Mouse (Mus musculus): ENCODE data around the gene Rnase12.
A peak's percentile ranks its signal among the peaks of the same experiment; 100 is the strongest.

DNA sequence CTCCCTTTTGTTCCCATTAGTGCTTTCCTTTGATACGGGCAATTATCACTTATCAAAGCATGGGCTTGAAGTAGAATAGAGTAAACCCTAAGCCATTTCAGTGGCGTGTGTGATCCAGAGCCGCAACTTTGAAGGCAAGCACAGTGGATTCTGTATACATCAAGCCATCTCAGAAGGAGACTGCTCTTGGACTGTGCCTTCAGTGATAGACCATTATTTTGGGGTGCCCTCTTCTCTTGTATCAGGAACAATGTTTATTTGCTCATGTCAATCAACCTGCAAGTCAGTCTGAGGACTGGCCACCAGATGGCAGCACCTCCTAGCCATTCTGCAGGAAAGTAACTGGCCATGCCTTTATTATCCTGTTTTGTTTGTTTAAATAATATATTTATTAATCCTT, 45.8 kb upstream of the Rnase12 start:
- TF ChIP-seq POLR2A (IDR thresholded peaks at IDR 0.05; ENCODE audit: low read depth, low read length) = no peak
- peak; percentile 78; the same call in 1 of the 2 replicates for TF ChIP-seq CTCF (IDR thresholded peaks at IDR 0.05; ENCODE audit: extremely low read depth, insufficient read length, insufficient replicate concordance, low read depth, low read length)
